Mouse (Mus musculus) lung, adult 2 months (tissue): ENCODE measurements around the gene Adgrv1.

ENCODE experiments used
- CTCF ChIP-seq: fragments of 200-500 bp; IDR thresholded peaks from 2 replicates; pipeline ENCODE4 v1.5.1; 2011; ENCODE audit warnings: mild to moderate bottlenecking, low read length, control low read depth; ENCODE audit not compliant: insufficient read depth
- POLR2A ChIP-seq: fragments of 200-500 bp; IDR thresholded peaks from 2 replicates; pipeline ENCODE4 v1.6.1; 2011; ENCODE audit warnings: low read depth, mild to moderate bottlenecking, control low read depth, low read length, borderline replicate concordance; ENCODE audit errors: extremely low read depth

- no peak for TF ChIP-seq POLR2A
- no peak for TF ChIP-seq CTCF
These were observed 507.1 kb downstream of the Adgrv1 start for GRCm38 (mm10) chr13:81125846-81126245.
